Mouse (Mus musculus): ENCODE data around the gene Cep164. TPM values are rescaled to one million over a fixed set of nuclear protein-coding genes. Genes with fewer than 3 reads are reported as not detected.

The Cep164 gene
- 16.4 TPM for polyA plus RNA-seq (2017; shearing (Covaris generic))

DNA sequence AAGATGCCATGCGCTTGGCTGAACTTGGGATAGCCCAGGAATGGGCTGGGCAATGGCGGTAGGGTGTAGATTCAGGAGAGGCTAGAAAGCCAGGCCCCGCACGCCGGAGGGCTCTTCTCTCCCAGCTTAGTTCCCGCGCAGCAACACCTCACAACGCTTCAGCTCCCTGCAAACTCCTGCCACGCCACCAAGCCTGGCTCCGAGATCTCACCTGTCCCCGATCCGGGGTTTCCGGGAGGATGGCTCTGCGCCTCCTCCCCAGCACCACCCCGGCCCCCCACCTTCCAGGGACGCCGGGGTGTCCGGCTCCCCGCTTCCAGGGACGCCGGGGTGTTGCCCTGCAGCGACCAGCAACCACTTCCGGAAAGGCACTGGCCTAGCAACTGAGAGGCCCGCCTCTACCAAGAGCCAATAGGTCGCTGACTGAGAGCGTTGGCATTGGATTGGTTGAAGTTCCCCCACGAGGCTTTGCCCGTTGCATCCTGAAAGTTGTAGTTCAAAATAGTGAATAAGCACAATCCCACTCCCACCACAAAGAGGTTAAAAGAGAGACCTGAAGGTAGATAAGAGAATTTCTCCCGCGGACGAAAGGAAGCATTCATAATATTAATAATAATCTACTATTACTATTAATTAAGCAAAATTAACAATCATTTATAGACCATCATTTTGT, at the start of gene Cep164:
Gene Cep164, minus strand, starts transcription at position 401 of the 673 bp plus-strand sequence.

DNA sequence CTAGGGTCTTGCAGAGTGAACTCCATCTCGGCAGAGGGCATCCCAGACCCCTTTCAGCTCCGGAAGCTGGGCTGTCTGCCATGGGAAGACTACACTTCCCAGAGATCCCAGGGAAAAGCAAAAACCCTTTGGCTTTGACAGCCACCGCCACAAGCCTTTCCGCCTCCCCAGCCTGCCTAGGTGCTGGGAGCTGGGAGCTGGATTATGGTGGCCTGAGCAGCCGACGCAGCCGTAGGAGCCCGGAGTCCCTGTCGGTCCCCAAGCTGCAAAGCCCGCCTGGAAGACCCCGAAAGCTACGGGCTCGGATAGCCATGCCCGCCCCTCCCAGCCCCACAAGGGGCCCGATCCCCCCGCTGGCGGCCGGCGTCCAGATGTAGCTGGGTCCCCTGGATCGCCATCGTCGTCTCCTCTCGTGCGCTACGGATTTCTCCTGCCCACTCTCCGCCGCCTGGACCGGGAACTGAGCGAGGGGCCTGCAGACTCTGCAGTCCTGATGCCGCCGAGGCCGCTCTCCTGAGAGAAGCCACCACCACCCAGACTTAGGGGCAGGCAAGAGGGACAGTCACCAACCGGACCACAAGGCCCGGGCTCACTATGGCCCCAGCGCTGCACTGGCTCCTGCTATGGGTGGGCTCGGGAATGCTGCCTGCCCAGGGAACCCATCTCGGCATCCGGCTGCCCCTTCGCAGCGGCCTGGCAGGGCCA, 10.1 kb upstream of the Cep164 start, which contains the start of gene Bace1:
Gene Bace1, plus strand, starts transcription at position 147 of the 705 bp plus-strand sequence.

Other genes with a start within 250 kb of the Cep164 start
- gene Bace1, start 9.9 kb upstream of the Cep164 start, polyA plus RNA-seq (2017; shearing (Covaris generic)), result 2.0 TPM
- gene Pcsk7, start 77.8 kb upstream of the Cep164 start, polyA plus RNA-seq (2017; shearing (Covaris generic)), result 55.4 TPM
- gene Rnf214, start 78.2 kb upstream of the Cep164 start, polyA plus RNA-seq (2017; shearing (Covaris generic)), result 25.8 TPM
- 2.2 TPM for gene Tagln, start 107.4 kb upstream of the Cep164 start, polyA plus RNA-seq (2017; shearing (Covaris generic))
- gene Sidt2, start 126.6 kb upstream of the Cep164 start, polyA plus RNA-seq (2017; shearing (Covaris generic)), result 271 TPM
- 79.5 TPM for gene Pafah1b2, start 184.0 kb upstream of the Cep164 start, polyA plus RNA-seq (2017; shearing (Covaris generic))
- 70.2 TPM for gene Sik3, start 184.1 kb upstream of the Cep164 start, polyA plus RNA-seq (2017; shearing (Covaris generic))